Mouse (Mus musculus) CD4-positive, CD25-positive, alpha-beta regulatory T cell, adult 4 months (primary cell): ENCODE measurements around the gene Egfr. TPM values are rescaled to one million over a fixed set of nuclear protein-coding genes. Genes with fewer than 3 reads are reported as not detected.

Source experiments
- ATAC-seq: one replicate; pipeline ENCODE4 v1.8.0; 2017
- polyA plus RNA-seq, 2 experiments: library from polyadenylated mRNA; unstranded; fragments of 100-300 nt; shearing (Covaris generic); gene quantifications; one replicate each; pipeline ENCODE4 v1.2.1; 2017

Egfr gene
- polyA plus RNA-seq = 1 to 10 TPM in 1 of 2 experiments, under 1 TPM in 1; 0.19 to 1.3 TPM

DNA sequence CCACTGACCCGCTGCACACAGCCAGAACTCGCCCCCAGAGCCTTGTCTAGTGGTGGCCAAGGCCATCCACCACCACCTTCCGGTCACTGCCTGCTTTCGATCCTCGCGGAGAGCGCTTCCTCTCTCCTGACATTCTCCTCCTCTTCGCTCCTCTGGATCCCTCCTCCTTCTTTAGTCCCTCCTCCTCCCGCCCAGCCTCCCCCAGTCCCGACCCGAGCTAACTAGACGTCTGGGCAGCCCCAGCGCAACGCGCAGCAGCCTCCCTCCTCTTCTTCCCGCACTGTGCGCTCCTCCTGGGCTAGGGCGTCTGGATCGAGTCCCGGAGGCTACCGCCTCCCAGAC lies at the start of gene Egfr:
Egfr (plus strand) TSS at position 197 of the 342 bp plus-strand sequence.
- no peak for ATAC-seq

DNA sequence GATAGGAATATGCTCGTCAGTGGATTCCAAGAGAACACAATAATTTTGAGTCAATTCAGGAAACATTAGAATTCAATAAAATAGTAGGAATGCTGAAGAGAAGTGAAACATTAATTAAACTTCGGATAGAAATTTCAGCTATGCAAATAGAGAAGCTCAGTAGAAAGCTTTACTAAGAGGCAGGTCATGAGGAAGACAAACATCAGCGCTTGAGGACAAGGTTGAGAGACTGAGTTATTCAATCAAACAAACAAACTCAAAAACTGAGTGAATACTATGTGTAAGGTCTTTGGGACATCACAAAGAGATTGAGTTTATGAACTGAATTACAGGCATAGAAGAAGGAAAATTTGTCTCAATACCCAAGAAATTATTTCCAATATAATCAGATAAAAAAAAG lies 48.8 kb upstream of the Egfr start:
- ATAC-seq = no peak

DNA sequence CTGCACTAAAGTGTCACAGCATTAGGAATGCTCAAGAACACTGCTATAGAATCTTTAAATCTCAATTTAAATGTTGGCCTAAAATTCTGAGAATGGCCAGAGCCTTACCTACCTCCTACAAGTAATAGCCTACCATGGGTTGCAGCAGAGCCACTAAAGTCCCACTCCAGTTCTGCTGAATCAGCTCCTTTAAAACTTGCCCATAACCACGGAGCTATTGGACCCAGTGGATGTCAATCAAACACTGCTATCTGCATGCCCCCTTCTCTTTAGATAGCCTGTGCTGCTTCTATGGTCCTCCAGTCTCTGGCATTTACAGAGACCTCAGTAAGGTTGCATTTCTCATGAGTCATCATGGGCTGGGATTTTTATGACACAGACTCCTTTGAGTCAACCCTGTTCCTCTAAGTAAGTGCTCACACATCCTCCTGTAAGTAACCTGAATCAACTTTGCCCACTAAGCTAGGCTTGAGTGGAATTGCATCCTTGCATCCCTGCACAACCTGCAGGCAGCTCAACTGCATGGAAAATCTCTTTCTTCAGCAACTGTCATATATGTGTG lies 16.8 kb upstream of the Egfr start:
- no peak for ATAC-seq

DNA sequence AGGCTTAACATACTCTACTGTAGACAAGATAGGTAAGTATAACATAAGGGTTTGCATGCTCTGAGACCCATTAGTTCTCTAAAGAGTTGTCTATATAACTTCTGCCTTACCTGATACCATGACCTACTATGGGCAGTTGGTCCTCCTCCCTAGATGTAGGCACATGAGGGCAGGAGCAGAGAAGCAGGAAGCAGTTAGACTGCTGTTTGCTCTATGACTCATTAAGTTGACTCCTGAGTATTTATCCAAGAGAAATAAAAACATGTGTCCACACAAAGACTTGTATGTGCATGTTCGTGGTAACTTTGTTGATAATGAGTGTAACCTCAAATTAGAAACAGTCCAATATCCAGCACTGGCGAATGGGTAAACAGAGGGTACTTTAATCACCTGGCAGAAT lies 14.7 kb upstream of the Egfr start:
- ATAC-seq = no peak

DNA sequence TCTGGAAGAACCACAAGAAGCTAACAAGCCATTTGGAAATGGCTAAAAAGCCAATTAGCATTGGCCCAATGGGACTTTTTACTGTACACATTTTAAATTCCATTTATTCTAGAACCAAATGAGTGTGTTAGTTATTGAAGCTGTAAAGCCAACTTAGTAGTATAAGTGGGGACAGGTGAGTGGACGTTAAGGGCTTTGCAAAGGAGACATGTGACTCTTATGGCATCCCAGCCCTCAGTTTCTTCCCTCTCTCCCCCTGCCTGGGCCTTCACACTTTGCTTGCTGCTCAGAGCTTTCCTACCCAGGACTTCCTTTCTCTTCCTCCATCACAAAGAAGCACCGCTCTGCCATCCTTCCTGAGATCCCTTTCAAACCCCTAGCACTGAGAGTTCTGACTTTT lies 13.3 kb upstream of the Egfr start:
- no peak for ATAC-seq

DNA sequence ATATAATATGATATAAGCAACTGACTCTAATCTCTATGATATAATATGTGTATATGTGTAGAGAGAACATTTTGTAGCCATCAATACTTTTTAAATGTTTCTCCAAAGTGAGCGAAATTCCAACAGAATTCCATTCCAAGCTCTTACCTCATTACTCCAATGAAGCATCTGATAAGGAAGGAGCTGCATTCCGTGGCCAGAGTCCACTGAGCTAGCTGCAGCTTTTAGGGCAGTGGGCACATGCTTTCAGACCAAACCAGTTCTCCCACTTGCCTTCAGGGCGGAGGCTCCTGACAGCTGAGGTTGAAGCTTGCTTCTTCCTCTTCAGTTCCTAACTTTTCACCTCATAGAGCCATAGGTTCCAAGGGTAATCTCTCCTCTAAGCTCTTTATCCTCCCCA lies 12.8 kb upstream of the Egfr start:
- ATAC-seq = no peak

DNA sequence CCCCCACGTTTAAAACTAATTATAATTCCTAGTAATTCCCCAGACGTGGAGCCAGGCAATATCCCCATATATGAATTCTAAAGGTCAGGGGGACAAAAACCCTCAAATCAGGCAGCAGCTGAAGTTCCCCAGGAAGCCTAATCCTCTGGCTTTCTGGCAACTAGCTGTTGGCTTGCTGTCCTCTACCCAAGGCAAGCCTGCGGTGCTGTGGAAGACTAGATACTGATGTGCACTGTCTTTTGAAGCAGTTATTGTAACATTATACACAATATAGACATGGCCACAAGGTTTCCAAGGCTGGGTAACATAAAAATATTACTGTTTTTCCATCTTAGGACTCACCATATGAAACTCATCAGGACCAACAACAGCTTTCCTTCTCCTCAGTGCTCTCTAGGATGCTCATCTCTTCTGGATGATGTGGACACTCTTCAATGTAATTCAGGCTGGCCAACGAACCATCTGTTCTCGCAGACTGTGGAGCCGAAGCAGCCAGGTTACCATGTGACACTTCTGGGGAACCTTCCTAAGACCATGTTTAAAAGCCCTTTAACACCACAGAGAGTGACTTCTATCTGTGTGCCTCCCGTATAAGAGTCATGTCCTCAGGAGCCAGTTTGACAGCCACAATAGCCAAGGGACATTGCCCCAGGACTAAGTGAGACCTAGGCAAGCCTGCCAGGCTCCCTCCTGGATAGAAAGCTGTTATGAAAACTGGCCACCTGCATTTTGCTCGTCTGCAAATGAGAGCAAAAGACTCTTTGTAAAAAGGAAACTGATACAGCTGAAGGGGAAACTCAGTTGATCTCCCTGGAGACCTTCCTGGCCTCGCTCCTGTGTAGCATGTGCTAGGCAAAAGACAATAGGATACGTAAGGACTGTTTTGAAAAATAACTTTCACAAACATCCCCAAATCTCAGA lies 11.1 kb upstream of the Egfr start:
- ATAC-seq = no peak

DNA sequence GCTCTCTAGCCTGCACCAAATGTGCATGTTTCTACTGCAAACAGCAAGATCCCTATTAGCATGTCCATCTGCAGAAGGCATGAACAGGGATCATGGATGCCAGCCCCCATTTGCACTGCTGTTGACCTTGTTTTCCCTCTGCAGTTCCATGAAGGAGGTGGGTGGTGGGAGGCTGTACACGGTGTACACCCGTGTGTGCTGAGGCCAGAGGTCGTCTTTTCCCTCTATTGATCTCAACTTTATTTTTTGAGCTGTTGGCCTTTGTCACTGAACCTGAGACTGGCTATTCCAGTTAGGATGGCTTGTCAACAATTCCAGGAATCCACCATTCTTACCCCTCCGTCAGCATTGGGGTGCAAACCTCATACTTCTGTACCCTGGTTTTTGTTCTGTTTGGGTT lies 9.8 kb upstream of the Egfr start:
- no peak for ATAC-seq

DNA sequence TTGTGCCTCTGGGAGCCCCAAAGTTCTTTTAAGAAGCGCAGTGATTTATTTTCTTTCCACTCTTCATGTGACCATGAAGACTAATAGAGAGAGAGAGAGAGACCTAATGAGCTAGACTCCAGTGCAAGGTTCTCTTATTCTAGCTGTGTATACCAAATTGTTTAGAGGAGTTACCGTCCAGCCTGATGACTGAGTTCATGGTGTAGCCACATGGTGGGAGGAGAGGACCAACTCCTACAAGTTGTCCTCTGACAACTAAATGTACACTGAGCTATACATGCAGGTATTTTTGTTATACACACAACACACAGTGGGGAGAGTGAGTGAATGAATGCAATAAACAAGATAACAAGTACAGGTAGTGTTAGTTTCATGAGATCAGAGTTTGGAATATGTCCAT lies 9.2 kb upstream of the Egfr start:
- no peak for ATAC-seq

DNA sequence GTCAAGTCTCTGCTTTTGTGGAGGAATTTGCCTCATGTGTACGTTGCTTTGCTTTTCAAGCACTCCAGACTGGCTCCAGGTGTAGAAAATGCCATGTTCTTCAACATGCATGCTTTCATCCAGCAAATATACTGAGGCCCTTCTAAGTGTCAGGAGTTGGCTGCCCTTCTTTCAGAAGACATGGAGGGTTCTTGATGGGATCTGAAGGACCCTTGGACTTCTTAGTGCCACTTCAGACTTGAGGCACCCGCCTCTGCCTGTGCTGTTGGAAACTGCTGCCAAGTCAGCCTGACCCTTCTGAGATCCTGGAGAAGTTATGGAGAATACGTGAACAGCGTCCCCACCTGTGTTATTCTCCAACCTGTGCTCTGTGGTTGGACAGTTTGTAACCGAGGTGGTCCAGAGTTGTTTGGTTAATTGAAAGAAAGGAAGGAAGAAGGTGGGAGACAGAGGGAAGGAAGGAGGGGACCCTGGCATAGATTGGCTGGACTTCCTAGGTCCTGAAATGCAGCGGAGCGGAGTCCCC lies 483 bp upstream of the Egfr start:
- no peak for ATAC-seq

DNA sequence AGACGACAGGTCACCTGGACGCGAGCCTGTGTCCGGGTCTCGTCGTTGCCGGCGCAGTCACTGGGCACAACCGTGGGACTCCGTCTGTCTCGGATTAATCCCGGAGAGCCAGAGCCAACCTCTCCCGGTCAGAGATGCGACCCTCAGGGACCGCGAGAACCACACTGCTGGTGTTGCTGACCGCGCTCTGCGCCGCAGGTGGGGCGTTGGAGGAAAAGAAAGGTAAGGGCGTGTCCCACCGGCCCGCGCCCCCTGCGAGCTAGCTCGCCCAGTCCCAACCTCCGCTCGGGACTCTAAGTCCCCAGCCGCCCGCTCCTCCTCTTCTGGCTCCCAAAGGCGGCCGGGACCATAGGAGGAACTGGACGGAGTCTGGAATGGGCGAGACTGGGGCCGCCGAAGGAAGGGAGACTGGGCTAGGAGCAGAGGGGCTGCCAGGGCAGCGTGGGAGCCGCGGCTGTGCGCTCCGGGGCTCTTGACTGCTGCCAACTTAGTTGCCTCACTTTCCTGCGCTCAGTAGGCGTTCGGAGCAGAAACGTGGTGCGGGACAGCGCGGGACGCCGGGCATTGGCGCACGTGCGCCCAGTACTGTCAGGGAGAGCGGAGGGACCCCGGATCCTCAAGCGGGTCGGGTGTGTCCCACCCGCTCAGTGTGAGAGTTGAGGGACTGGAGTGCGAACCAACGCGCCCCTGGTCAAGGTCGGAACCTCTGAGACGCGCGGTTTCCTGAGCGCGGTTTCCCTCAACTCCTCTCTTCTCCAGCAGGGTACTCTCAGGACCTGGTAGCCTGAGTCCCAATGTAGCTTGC lies 548 bp downstream of the Egfr start:
- ATAC-seq = no peak

DNA sequence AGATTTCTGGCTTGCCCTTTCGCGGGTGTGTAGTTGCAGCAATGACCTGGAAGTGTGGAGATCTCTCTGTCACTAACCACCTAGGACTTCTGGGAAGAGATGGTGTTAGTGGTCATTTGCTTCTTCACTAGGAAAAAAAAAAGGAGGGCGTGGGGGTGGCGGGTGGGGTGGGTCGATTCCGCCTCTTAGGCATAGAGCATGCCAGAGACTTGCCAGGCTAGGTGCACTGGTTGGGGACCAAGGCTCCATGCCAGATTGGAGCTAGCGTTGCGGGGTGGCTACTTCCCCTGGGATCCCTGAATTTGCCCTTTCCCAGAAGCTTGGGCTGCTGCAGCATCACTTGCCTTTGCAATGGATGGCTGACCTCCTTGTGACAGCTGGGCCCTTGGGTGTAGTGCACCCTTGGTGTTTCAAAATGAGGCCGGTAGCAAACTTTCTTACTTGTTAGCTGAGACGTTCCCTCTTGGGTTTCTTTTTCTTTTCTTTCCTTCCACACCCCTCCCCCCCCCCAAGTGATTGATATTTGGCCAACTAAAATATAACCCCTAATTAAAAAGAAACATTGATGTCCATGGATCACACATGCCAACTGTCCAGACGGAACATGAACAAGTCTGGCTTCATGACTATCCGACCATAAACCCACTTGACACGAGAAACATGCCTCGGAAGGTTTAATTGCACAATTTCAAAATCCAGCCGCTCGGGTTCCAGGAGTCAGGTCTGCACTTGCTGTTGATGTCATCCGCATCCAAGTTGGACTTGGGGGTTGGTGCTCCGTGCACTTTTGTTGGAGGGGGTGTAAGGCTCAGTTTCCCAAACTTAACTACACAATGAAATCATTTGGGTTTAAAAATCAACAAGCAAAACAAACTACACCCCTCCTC lies 1.4 kb downstream of the Egfr start:
- ATAC-seq = no peak

DNA sequence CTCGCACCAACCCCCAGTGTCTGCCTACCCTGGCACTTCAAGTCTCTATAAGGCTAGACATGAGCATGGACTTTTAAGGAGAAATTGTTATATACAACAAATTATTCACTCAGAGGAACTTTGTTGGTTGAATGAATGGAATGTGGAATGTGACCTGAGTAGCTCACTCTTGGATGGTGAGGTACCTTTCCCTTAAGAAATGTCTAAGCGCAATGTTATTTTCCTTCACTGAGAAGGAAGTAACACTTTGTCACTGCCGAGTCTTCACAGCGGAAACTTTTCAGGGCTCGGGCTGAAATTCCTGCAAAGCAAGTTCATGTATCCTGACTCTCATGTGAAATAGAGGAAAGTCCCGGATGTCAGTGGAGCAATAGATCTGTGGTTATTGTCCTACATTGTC lies 7.9 kb downstream of the Egfr start:
- no peak for ATAC-seq

DNA sequence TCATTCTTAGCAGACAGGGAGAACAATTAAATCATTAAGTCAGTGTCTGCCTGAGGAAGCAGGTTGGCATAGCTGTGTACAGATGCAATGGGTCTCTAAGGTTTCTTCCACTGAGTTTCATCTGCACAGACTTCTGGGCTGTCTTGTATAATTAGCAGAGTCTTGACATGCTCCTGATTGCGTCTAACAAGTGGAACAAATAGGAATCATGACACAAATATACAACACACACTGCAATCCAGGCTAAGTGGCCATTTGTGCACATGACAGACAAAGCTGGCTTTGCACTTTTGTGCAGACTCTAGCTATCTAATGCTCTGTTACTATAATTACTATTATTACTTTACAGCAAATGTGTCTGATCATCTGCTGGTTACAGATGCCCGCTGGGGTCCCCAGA lies 9.2 kb downstream of the Egfr start:
- no peak for ATAC-seq

DNA sequence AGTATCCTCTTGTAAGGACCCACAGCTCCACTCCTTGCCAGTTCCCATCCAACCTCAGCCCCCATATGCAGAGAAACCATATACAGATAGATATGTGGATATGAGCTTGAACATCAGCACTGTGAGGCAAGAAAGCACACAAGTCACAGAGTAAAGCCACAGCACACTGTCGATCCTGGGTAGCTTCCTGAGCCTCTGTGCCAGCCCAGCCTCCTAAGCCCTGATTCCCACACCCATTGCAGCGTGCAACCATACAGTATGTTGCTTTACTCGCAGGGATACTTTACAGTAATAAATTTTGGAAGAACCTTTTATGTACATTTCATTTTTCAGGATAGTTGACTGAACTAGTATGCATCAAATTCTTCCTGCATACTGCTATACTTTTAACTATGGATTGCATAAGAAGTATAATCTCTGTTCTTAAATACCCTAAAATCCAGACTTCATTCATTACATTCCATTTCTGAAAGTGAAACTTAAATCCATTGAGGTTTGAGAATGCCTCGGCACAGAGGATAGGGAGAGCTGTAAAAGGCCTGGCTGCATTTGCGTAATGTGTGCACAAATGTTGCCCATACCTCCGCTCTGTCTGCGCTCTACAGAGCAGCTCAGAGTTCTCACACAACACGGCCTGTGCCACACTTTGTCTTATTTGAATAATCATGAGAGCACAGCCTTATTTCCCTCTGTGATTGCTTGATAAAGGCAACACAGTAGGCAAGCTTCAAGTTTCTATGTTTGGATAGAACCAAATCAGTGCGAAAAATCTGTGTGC lies 14.2 kb downstream of the Egfr start:
- no peak for ATAC-seq

DNA sequence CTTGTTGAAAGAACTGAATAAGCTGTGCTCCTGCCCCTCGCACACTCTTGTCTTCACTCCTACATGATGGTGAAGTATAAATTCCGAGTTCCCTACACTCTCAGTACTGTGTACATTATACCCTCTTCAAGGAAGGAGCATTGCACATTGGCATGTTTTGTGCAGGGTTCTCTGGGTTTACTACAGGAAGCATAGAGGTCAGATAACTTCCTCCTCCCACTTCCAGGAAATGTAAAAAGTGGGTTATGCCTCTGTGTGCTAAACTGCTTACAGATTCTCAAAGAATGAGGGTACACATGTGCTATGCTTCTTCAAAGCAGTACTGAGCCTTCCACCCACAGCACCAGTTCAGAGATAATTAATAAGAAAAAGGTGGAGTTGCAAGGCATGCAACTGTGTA lies 16.0 kb downstream of the Egfr start:
- ATAC-seq = peak; percentile 76

DNA sequence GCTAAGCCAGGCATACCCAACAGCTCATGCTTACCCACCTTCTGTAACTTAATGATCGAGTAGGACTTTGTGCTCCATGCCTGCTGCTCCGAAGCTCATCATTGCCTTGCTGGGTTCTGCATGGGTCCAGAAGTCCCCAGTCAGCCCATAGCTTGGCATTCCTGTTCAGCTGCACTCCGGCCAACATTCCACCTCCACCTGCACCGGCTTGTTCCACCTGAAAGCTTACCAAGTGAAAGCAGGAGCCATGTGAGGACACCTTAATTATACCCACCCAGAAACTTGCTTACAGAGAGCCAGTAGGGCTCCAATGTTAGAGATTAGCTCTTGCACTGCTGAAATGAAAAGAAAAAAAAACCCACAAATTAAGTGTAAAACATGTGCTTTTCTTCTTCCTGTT lies 17.3 kb downstream of the Egfr start:
- ATAC-seq = peak; percentile 26

DNA sequence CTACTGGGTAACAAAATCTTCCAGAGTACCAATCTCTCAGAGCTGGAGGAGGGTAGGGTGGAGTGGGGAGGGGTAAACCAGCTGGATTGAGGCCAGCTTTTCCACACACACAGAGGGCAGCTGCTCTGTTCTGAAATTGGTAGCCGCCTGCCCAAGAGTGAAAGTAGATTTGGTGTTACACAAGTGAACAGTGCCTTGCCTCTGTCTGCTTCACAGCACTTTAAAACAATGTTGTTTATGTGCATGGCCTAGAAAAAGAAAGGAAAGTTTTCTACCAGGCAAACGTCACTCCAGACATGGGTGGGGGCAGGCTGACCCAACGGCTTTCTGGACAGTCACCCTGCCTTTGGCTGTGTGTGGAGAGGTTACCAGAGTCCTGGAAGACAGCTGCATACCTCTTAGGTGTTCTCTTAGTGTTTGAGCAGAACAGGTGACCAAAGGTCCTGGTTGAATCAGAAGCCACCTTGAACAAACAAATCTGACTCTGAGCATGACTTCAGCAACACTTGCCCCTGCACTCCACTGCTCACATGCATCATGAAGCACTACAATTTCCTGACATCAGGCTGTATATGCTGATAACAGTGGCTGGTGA lies 17.8 kb downstream of the Egfr start:
- peak; percentile 42 for ATAC-seq

DNA sequence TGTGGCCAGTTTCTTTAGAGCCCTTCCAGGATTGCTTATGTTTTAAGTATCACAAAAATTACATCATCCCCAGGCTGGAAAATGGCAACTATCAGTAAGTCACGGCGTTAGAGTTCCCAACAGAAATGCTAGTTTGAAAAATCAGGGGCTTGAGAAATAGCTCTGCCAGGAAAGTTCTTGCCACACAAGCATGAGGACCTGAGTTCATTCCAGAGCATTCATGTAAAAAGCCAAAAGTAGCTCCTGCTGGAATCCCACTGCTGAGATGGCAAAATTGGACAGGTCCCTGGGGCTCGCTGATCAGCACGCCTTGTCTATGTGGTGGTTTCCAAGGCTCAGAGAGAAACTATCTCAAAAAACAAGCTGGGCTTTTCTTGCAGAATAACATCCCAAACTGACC lies 19.0 kb downstream of the Egfr start:
- no peak for ATAC-seq

DNA sequence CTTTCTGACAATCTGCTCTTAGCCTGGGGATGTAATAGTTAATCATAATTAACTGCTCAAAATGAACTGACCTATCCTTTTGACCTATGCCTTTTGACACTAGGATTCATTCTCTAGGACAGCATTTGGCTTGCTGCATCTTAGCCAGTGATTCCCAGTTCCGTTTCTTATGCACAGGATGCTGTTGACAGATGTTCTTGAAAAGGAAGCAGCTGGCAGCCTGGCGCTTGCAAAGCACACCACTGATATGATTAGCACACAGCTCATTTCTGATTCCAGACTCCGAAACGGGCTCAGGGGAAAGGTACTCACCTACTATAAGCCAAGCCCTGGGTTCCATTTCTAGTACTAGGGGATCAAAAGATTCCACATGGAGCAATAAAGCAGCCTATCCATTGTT lies 20.7 kb downstream of the Egfr start:
- no peak for ATAC-seq

DNA sequence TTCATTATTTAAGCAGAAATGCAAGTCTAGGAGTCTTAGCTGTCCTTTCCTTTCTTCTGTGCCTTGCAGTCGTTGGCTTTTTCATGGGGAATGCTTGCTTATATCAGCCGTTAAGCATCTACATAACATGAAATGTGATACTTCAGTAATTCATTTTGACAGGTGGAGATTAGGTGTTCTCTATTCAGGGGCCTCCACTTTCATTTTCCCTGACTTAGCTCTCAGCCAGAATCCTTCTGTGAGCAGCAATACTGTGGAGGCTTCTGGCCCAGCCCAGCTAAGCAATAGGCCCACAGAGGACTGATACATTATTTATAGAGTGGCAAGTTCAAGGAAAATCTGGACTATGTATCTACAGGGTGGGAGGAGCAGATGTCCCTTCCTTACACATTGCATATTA lies 25.0 kb downstream of the Egfr start:
- no peak for ATAC-seq
